ENCODE assay signal across 18 mouse cellular contexts in genomic region chr7:138567352-138567751, GRCm38 (mm10).
"Had no signal": no experiment of that assay in that cellular context is flagged by ENCODE, and none has a peak within 500 bp of the region (broad histone marks: within the 10 kb centered on the region; RNA-seq: fewer than 3 reads in every experiment).

No protein-coding gene starts in this region.

- DNase-seq: lung, embryonic 14.5 days; lung, postnatal 10 days; lung, postnatal 4 days; midbrain, embryonic 14.5 days; retina, postnatal 1 day; right cerebral cortex, adult 18-20 months; right cerebral cortex, postnatal 25 days; right cerebral cortex, postnatal 4 days; spleen, adult 18-20 months; thymus, adult 18-20 months; thymus, postnatal 14 days; thymus, postnatal 36 days had no signal

- H3K27me3 ChIP-seq: midbrain, embryonic 12.5 days; neural tube, embryonic 13.5 days; neural tube, embryonic 15.5 days had no signal

- ATAC-seq: midbrain, embryonic 16.5 days had no signal

- H3K9me3 ChIP-seq: midbrain, embryonic 10.5 days; midbrain, embryonic 12.5 days; neural tube, embryonic 13.5 days; neural tube, embryonic 15.5 days had no signal

- H3K27ac ChIP-seq: midbrain, embryonic 10.5 days; midbrain, embryonic 12.5 days; neural tube, embryonic 13.5 days; neural tube, embryonic 15.5 days had no signal

- H3K4me2 ChIP-seq: lung, embryonic 14.5 days; midbrain, embryonic 12.5 days; neural tube, embryonic 13.5 days; neural tube, embryonic 15.5 days had no signal

- H3K4me1 ChIP-seq: midbrain, embryonic 10.5 days; midbrain, embryonic 12.5 days; neural tube, embryonic 13.5 days; neural tube, embryonic 15.5 days had no signal

- H3K9ac ChIP-seq: lung, embryonic 14.5 days; midbrain, embryonic 12.5 days; neural tube, embryonic 13.5 days; neural tube, embryonic 15.5 days had no signal

- H3K4me3 ChIP-seq: midbrain, embryonic 10.5 days; midbrain, embryonic 12.5 days; myocyte; neural tube, embryonic 13.5 days; neural tube, embryonic 15.5 days had no signal

- H3K36me3 ChIP-seq: midbrain, embryonic 10.5 days; midbrain, embryonic 12.5 days; neural tube, embryonic 13.5 days; neural tube, embryonic 15.5 days had no signal
